Mouse (Mus musculus) embryonic facial prominence, embryonic 11.5 days (tissue): Measurements from ENCODE around the gene Il1f8. TPM values are rescaled to one million over a fixed set of nuclear protein-coding genes. Genes with fewer than 3 reads are reported as not detected.

Source experiments
- ATAC-seq: fragments of 200-750 bp; cut with Nextera tagmentation; replicated peaks from 2 replicates; pipeline ENCODE4 v1.8.0; 2017; ENCODE audit warnings: low read depth; ENCODE audit not compliant: insufficient number of reproducible peaks, low FRiP score, low TSS enrichment
- DNase-seq: peaks from one replicate; pipeline ENCODE4 v3.0.0-alpha.2; 2015; ENCODE audit warnings: low spot score
- H3K27ac ChIP-seq: fragments of 300-500 bp; sonication (generic); replicated peaks from 2 replicates; pipeline ENCODE4 v1.5.1; 2014; ENCODE audit warnings: mild to moderate bottlenecking, low read depth, low read length, control low read depth
- H3K27me3 ChIP-seq: fragments of 300-500 bp; sonication (generic); 2 replicates; pipeline ENCODE4 v1.6.1; 2014; ENCODE audit warnings: mild to moderate bottlenecking, low read length, moderate library complexity, mixed read lengths; ENCODE audit not compliant: control insufficient read depth, insufficient read depth
- H3K36me3 ChIP-seq: fragments of 300-500 bp; sonication (generic); replicated peaks from 2 replicates; pipeline ENCODE4 v1.6.1; 2014; ENCODE audit warnings: low read depth, mild to moderate bottlenecking, low read length, moderate library complexity, mixed read lengths; ENCODE audit not compliant: control insufficient read depth, insufficient read depth
- H3K4me1 ChIP-seq: fragments of 300-500 bp; sonication (generic); 2 replicates; pipeline ENCODE4 v1.6.1; 2014; ENCODE audit warnings: low read length, mixed read lengths; ENCODE audit not compliant: control insufficient read depth, insufficient read depth
- H3K4me2 ChIP-seq: fragments of 300-500 bp; sonication (generic); 2 replicates; pipeline ENCODE4 v1.6.1; 2014; ENCODE audit warnings: low read depth, mild to moderate bottlenecking, control low read depth, low read length, moderate library complexity
- H3K4me3 ChIP-seq: fragments of 300-500 bp; sonication (generic); 2 replicates; pipeline ENCODE4 v1.5.1; 2014; ENCODE audit warnings: low read depth, low read length, control low read depth
- H3K9ac ChIP-seq: fragments of 300-500 bp; sonication (generic); replicated peaks from 2 replicates; pipeline ENCODE4 v1.6.1; 2014; ENCODE audit warnings: mild to moderate bottlenecking, control low read depth, low read length
- H3K9me3 ChIP-seq: fragments of 300-500 bp; sonication (generic); replicated peaks from 2 replicates; pipeline ENCODE4 v1.6.1; 2016; ENCODE audit warnings: mild to moderate bottlenecking, low read length, inconsistent platforms, mixed read lengths; ENCODE audit not compliant: control insufficient read depth
- WGBS: fragments of 180-500 bp; shearing (Covaris S2); extraction: QIAGEN DNeasy Blood & Tissue Kit; methylation state at CpG from one replicate; pipeline ENCODE4 v1.1.7; 2014; 5-methylcytosine and 5-hydroxymethylcytosine counted together
- polyA plus RNA-seq: library from polyadenylated mRNA; unstranded; fragments of >200 nt; fragmentation: Nextera tagmentation; extraction: Ambion mirVana; gene quantifications from 2 replicates; pipeline ENCODE4 v1.2.1, GENCODE M21; 2014

The Il1f8 gene
- polyA plus RNA-seq, 1 experiment from 2014 or later, result not detected

- no peaks in the 10 kb centered on the region for H3K27me3 ChIP-seq
- DNase-seq (no peak), ATAC-seq (no peak)
- H3K27ac ChIP-seq, result no peak overlapping the region
- H3K9me3 ChIP-seq, result no peaks in the 10 kb centered on the region
- H3K36me3 ChIP-seq, result no peaks in the 10 kb centered on the region
- H3K4me2 ChIP-seq, result no peak overlapping the region
- no peak overlapping the region for H3K9ac ChIP-seq
- H3K4me1 ChIP-seq, result no peaks in the 10 kb centered on the region
- no peak overlapping the region for H3K4me3 ChIP-seq
- WGBS, result 72% methylated on average over 6 of the region's 6 CpGs
These were observed 34.6 kb downstream of the Il1f8 start for GRCm38 (mm10) chr2:24187585-24187984.

GRCm38 (mm10) chr2:24188189-24188588 is 35.2 kb downstream of the Il1f8 start:
- WGBS, result 74% methylated on average over 1 of the region's 1 CpGs
- H3K27me3 ChIP-seq, result no peaks in the 10 kb centered on the region
- no peak overlapping the region for H3K9ac ChIP-seq
- H3K36me3 ChIP-seq, result no peaks in the 10 kb centered on the region
- no peak overlapping the region for H3K4me2 ChIP-seq
- no peaks in the 10 kb centered on the region for H3K9me3 ChIP-seq
- no peak overlapping the region for H3K4me3 ChIP-seq
- no peak overlapping the region for H3K27ac ChIP-seq
- ATAC-seq (no peak), DNase-seq (no peak)
- no peaks in the 10 kb centered on the region for H3K4me1 ChIP-seq

Other genes with a start within 250 kb of the Il1f8 start
- gene Hnmt, start 103.8 kb upstream of the Il1f8 start, polyA plus RNA-seq, result 2.1 and 2.3 TPM in 2 replicates
- not detected in 2 replicates for gene Tbpl2, start 56.6 kb upstream of the Il1f8 start, polyA plus RNA-seq
- not detected in 2 replicates for gene Il1f9, start 33.3 kb downstream of the Il1f8 start, polyA plus RNA-seq
- gene Il1f6, start 62.3 kb downstream of the Il1f8 start, polyA plus RNA-seq, result not detected in 2 replicates
- gene Il1f5, start 123.8 kb downstream of the Il1f8 start, polyA plus RNA-seq, result 0.20 TPM in 1 of 2 replicates, not detected in the other
- not detected in 2 replicates for gene Il1f10, start 138.0 kb downstream of the Il1f8 start, polyA plus RNA-seq
- not detected in 2 replicates for gene Il1rn, start 183.7 kb downstream of the Il1f8 start, polyA plus RNA-seq
- gene Psd4, start 214.4 kb downstream of the Il1f8 start, polyA plus RNA-seq, result 1.3 and 1.6 TPM in 2 replicates